Mouse (Mus musculus): ENCODE measurements around the gene Nek1. TPM values are rescaled to one million over a fixed set of nuclear protein-coding genes. Genes with fewer than 3 reads are reported as not detected.
A peak's percentile ranks its signal among the peaks of the same experiment; 100 is the strongest.

The Nek1 gene
- 8.8 and 10.9 TPM in 2 replicates for polyA plus RNA-seq (2012; rRNA removed)

DNA sequence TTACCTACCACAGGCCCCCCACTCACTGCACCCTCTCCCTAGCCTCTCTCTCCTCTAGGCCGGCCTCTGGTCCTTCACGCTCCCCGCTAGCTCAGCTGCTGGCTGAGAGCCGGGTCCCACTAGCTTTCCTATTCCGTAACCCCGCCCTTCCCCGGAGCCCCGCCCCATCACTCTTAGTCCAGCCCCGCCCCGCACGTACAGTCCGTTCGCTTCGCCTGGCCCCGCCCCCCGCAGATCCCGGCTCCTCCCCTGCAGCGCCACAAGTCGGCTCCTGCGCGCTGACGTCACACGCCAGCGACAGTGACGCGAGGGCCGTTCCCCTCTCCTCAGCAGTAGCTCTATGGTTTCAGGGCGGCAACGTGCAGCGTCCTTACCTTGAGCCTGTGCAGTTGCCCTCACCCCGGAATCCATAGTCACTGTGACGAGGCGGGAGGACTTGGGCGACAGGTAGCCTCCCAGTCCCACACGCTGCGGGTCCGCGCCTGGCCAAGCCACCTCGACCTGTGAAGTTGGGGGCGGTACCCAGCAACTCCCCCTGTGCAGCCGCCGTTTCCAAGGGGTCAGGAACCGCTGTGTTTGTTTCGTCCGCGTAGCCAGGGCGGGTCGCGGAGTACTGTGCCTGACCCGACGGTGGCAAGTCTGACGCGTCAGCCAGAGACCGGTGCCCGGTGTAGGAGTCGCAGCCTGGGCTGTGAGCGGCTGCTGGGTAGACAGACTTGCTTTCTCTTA, at the start of gene Nek1:
Nek1 (plus strand) TSS at position 286 of the 729 bp plus-strand sequence.
- peak; percentile 88 for DNase-seq (ENCODE audit: low spot score)

DNA sequence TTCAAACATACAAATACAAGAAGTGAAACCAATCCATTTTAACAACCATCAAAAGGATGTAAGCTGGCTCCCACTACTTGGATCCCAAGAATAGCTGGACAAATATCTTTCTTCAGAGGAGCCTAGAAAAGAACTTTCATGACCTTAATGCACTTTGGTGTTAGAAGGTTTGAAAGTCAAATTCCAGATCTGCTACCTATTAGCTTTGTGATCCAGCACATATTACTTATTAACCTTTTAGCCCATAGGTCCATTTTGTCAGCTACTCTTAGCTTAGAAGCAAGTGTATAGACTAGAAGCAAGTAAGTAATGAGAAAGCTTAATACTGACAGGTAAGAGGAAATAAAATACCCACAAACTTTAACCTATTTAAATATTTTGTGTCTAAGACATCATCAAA, 45.5 kb upstream of the Nek1 start:
- DNase-seq (ENCODE audit: low spot score): no peak

DNA sequence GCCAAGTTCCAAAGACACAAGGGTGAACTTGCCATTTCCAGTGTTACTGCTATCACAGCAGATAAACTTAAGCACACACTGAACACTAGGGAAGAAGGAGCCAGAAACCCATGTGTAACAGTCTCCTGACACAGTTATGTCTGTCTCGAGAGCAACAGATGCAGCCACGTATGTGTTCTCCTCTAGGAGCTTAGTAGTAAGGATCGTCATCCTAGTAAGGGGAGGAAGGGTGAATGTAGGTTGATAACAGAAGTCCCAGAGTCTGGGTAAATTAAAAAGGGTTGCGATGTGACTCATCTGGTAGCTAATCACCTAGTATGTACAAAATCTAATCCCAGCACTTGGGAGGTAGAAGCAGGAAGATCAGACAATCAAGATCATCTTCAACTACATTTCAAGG, 43.1 kb upstream of the Nek1 start:
- no peak for DNase-seq (ENCODE audit: low spot score)

GRCm38 (mm10) chr8:60951271-60951670, 41.7 kb upstream of the Nek1 start:
- no peak for DNase-seq (ENCODE audit: low spot score)

DNA sequence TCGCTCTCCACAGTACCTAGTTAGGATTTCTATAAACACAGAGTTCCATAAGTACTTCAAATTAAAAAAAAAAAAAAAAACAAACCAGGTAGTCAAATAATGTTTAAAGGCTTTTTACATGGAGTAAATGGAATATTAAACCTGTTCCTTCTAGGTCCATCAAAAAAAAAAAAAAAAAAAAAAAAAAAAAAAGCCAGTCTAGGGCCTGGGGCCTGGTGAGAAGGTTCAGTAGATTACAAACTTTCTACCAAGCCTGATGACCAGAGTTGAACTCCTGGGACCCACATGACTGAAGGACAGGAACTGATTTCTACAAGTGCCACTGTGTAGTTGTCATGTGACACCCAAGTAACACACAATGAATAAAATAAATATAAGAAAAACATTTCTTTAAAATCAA, 41.2 kb upstream of the Nek1 start:
- DNase-seq (ENCODE audit: low spot score): no peak

- DNase-seq (ENCODE audit: low spot score): no peak
Observed at GRCm38 (mm10) chr8:60952803-60953202, 40.2 kb upstream of the Nek1 start.

- DNase-seq (ENCODE audit: low spot score): peak; percentile 38
Observed at GRCm38 (mm10) chr8:60954281-60955014, 38.5 kb upstream of the Nek1 start.

- no peak for DNase-seq (ENCODE audit: low spot score)
Observed at GRCm38 (mm10) chr8:60956847-60957246, 36.1 kb upstream of the Nek1 start.

DNA sequence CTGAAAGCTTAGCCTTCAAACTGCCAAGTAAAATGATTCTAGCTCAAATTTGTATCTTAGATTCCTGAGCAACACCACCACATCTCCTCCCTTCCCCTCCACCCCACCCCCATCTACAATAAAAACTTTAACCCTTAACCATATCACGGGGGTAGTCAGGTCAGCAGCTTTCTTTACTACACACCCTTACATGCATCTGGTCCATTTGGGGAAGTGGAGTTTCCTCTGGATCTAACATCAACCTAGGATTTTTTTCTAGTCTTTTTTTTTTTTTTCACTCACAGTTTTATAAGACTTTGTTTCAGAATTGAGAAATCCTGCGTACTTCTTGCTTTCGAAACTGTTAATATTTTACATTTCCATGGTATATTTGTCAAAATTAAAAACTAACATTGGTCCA, 30.2 kb upstream of the Nek1 start:
- no peak for DNase-seq (ENCODE audit: low spot score)

GRCm38 (mm10) chr8:60963931-60964330, 29.1 kb upstream of the Nek1 start:
- DNase-seq (ENCODE audit: low spot score): no peak

DNA sequence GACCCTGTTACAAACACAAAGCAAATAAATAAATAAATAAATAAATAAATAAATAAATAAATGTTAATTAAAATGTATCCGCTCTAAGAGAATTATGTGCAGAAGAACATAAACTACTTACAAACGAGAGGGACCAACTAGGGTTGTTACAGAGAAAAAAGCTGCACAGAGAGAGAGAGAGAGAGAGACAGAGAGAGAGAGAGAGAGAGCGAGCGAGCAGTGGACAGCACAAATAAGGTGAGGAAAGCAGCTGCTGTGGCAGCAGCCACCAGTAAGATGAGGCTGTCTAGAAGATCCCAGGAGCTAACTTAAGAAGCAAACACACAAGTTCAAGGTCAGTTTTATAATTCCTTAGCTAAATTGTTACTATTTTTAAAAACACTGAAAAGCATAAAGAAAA, 28.5 kb upstream of the Nek1 start:
- DNase-seq (ENCODE audit: low spot score): no peak

DNA sequence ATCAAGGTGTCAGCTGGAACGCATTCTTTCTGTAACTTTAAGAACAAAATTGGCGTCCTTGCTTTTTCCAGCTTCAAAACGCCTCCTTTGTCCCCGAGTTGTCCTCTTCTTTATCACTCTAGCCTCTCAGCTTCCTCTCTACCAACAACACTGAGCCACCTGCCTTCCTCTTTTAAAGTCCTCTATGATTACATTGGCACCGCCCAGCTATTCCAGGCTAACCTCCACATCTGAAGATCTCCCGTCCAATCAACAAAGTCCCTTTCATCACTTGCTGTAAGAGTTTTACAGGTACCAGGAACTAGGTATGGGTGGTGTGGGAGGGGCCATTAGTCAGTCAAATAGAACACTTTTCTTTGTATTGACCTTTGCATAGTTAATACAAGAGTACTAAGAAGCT, 27.7 kb upstream of the Nek1 start:
- no peak for DNase-seq (ENCODE audit: low spot score)

GRCm38 (mm10) chr8:60965741-60966140, 27.3 kb upstream of the Nek1 start:
- no peak for DNase-seq (ENCODE audit: low spot score)

- no peak for DNase-seq (ENCODE audit: low spot score)
Observed at GRCm38 (mm10) chr8:60969091-60969490, 23.9 kb upstream of the Nek1 start.

DNA sequence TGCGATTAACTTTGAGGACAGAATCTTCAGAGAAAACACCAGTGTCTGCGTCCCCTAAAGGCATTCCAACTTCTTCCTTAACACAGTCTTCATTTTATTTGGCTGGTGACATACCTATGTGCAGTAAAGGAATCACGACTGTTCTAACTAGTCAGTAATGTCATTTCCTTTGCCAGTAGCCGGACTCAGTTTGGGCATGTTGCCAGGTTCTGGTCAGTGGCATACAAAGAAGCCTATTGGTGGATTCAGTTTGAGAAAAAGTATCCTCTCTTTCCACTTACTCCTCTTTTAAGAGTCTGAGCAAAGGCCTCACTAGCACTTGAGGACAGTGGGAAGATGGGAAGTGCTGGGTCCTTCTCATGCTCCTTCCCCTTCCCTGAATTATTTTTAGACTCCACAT, 21.2 kb upstream of the Nek1 start:
- no peak for DNase-seq (ENCODE audit: low spot score)

DNA sequence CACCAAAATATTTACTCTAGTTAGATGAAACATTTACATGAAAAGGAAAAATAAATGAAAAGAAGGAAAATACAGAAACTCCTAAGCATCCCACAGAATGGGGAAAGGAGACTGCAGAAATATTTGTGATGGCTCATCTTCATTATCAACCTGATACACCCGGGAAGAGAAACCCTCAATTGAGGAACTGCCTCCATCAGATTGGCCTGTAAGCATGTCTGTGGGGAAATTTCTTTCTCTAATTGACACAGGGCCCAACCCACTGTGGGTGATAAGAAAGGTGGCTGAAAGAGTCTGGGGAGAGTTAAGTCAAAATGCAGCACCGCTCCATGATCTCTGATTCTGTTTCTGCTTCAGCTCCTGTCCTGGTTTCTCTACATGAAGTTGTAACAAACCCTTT, 19.5 kb upstream of the Nek1 start:
- no peak for DNase-seq (ENCODE audit: low spot score)

DNA sequence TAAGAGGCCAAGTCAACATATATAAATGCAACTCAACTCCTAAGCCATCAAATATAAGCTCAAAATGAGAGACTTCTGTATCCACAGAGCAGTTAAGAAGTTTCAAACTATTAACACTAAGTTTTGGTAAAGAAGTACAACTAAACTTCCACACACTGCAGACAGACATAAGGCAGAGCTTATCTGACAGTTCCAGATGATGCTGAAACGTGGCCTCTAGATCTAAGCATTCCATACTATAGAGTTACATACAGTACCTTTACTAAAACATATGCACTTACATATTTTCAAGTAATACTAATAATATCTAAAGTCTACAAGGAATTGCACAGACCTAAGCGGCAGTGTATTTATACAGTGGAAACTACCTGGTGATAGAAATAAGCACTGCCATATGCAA, 18.2 kb upstream of the Nek1 start:
- DNase-seq (ENCODE audit: low spot score): no peak

GRCm38 (mm10) chr8:60976818-60977217, 16.2 kb upstream of the Nek1 start:
- no peak for DNase-seq (ENCODE audit: low spot score)

DNA sequence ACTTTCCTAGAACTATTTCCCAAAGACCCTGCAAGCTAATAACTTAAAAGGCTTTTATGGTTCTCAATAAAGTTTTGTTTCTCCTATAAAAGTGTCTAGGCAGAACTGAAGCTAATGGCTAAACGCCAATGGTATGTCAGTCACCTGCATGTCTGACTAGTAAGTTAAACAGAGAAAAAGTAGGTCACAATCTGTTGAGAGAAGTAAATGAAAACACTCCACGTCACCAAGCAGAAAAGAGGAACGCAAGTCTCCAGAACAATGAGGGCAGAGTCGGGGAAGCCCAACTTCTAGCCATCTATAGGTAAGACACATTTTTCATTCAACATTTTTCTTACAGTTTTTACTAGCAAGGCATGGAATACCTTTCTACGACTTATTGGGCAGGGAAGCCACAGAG, 14.5 kb upstream of the Nek1 start:
- no peak for DNase-seq (ENCODE audit: low spot score)

GRCm38 (mm10) chr8:60981388-60981787, 11.6 kb upstream of the Nek1 start:
- DNase-seq (ENCODE audit: low spot score): no peak

- DNase-seq (ENCODE audit: low spot score): peak; percentile 93
Observed at GRCm38 (mm10) chr8:60982701-60983687, 10.0 kb upstream of the Nek1 start, which contains the start of gene Clcn3. Gene Clcn3, minus strand, starts transcription at chr8:60983300.

DNA sequence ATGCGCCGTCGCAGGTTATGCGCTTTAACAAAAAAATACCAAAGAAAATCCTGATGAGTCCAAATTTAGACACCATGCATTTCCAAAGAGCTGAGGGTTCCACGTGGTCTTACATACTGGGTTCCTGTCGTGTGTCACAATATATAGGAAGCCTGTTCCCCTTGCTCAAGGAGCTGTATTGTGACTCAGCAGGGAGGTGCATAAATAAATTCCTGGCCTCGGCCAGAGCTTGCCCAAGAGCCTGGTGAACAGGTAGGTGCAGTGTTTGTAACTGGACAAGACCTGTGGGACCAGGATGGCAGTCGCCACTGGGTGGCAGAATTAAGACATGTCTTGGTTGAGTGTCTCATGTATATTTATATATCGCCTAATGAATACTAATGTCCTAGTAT, 9.3 kb upstream of the Nek1 start:
- peak; percentile 38 for DNase-seq (ENCODE audit: low spot score)

Measured in urinary bladder, adult 2 months (tissue).